Mouse (Mus musculus): ENCODE data around the gene Tagln2.

Tagln2 gene

GRCm38 (mm10) chr1:172503111-172503997, 3.5 kb downstream of the Tagln2 start:
- TF ChIP-seq NANOG (IDR thresholded peaks at IDR 0.05; ENCODE audit: borderline replicate concordance, low read length) (no peak), CTCF (conservative IDR thresholded peaks at IDR 0.05; ENCODE audit: low read length) (no peak), POU5F1 (IDR thresholded peaks at IDR 0.05; ENCODE audit: borderline replicate concordance, low read length) (no peak)
- H3K4me1 ChIP-seq (replicated peaks; ENCODE audit: low read depth, low read length), result peaks cover 69% of the 10 kb centered on the region
- peaks cover 7% of the 10 kb centered on the region; the same call in 1 of the 2 replicates for H3K27me3 ChIP-seq (ENCODE audit: insufficient read depth, low read length)
- H3K4me3 ChIP-seq (replicated peaks; ENCODE audit: low read length), result peak overlapping the region; percentile 87
- H3K9me3 ChIP-seq (ENCODE audit: low read length), result no peaks in the 10 kb centered on the region
- peaks cover 38% of the 10 kb centered on the region for H3K36me3 ChIP-seq (ENCODE audit: insufficient read depth, low read length)

GRCm38 (mm10) chr1:172504756-172505155, 4.9 kb downstream of the Tagln2 start:
- Histone ChIP-seq H3K36me3 (ENCODE audit: insufficient read depth, low read length) (peaks cover 41% of the 10 kb centered on the region), H3K27me3 (ENCODE audit: insufficient read depth, low read length) (peaks cover 7% of the 10 kb centered on the region; the same call in 1 of the 2 replicates), H3K4me1 (replicated peaks; ENCODE audit: low read depth, low read length) (peaks cover 61% of the 10 kb centered on the region), H3K9me3 (ENCODE audit: low read length) (no peaks in the 10 kb centered on the region), H3K4me3 (replicated peaks; ENCODE audit: low read length) (peak overlapping the region; percentile 24)
- TF ChIP-seq NANOG (IDR thresholded peaks at IDR 0.05; ENCODE audit: borderline replicate concordance, low read length) (no peak), CTCF (conservative IDR thresholded peaks at IDR 0.05; ENCODE audit: low read length) (no peak)

- Histone ChIP-seq H3K36me3 (ENCODE audit: insufficient read depth, low read length) (peaks cover 41% of the 10 kb centered on the region), H3K9me3 (ENCODE audit: low read length) (no peaks in the 10 kb centered on the region), H3K27me3 (ENCODE audit: insufficient read depth, low read length) (peaks cover 4% of the 10 kb centered on the region; the same call in 1 of the 2 replicates), H3K4me3 (replicated peaks; ENCODE audit: low read length) (no peak overlapping the region), H3K4me1 (replicated peaks; ENCODE audit: low read depth, low read length) (peaks cover 68% of the 10 kb centered on the region)
- TF ChIP-seq NANOG (IDR thresholded peaks at IDR 0.05; ENCODE audit: borderline replicate concordance, low read length) (no peak), POU5F1 (IDR thresholded peaks at IDR 0.05; ENCODE audit: borderline replicate concordance, low read length) (no peak)
Measured at GRCm38 (mm10) chr1:172507001-172507400, 7.2 kb downstream of the Tagln2 start.

- Histone ChIP-seq H3K27me3 (ENCODE audit: insufficient read depth, low read length) (peaks cover 4% of the 10 kb centered on the region; the same call in 1 of the 2 replicates), H3K9me3 (ENCODE audit: low read length) (no peaks in the 10 kb centered on the region), H3K36me3 (ENCODE audit: insufficient read depth, low read length) (peaks cover 41% of the 10 kb centered on the region), H3K4me1 (replicated peaks; ENCODE audit: low read depth, low read length) (peaks cover 68% of the 10 kb centered on the region), H3K4me3 (replicated peaks; ENCODE audit: low read length) (no peak overlapping the region)
- TF ChIP-seq CTCF (conservative IDR thresholded peaks at IDR 0.05; ENCODE audit: low read length), result no peak
- no peak for TF ChIP-seq POU5F1 (IDR thresholded peaks at IDR 0.05; ENCODE audit: borderline replicate concordance, low read length)
- TF ChIP-seq NANOG (IDR thresholded peaks at IDR 0.05; ENCODE audit: borderline replicate concordance, low read length), result no peak
Measured at GRCm38 (mm10) chr1:172507701-172508100, 7.9 kb downstream of the Tagln2 start.

- TF ChIP-seq CTCF (conservative IDR thresholded peaks at IDR 0.05; ENCODE audit: low read length) (no peak), NANOG (IDR thresholded peaks at IDR 0.05; ENCODE audit: borderline replicate concordance, low read length) (no peak), POU5F1 (IDR thresholded peaks at IDR 0.05; ENCODE audit: borderline replicate concordance, low read length) (no peak)
Measured at GRCm38 (mm10) chr1:172508172-172508571, 8.3 kb downstream of the Tagln2 start.

GRCm38 (mm10) chr1:172509235-172509634, 9.4 kb downstream of the Tagln2 start:
- H3K27me3 ChIP-seq (ENCODE audit: insufficient read depth, low read length), result peaks cover 4% of the 10 kb centered on the region; the same call in 1 of the 2 replicates
- no peaks in the 10 kb centered on the region for H3K9me3 ChIP-seq (ENCODE audit: low read length)
- no peak overlapping the region for H3K4me3 ChIP-seq (replicated peaks; ENCODE audit: low read length)
- peaks cover 41% of the 10 kb centered on the region for H3K36me3 ChIP-seq (ENCODE audit: insufficient read depth, low read length)
- peaks cover 69% of the 10 kb centered on the region for H3K4me1 ChIP-seq (replicated peaks; ENCODE audit: low read depth, low read length)
- TF ChIP-seq CTCF (conservative IDR thresholded peaks at IDR 0.05; ENCODE audit: low read length), result no peak
- TF ChIP-seq POU5F1 (IDR thresholded peaks at IDR 0.05; ENCODE audit: borderline replicate concordance, low read length), result no peak
- no peak for TF ChIP-seq NANOG (IDR thresholded peaks at IDR 0.05; ENCODE audit: borderline replicate concordance, low read length)

More at GRCm38 (mm10) chr1:172508172-172508571, 8.3 kb downstream of the Tagln2 start:
- peaks cover 4% of the 10 kb centered on the region; the same call in 1 of the 2 replicates for H3K27me3 ChIP-seq (ENCODE audit: insufficient read depth, low read length)
- no peaks in the 10 kb centered on the region for H3K9me3 ChIP-seq (ENCODE audit: low read length)
- no peak overlapping the region for H3K4me3 ChIP-seq (replicated peaks; ENCODE audit: low read length)
- H3K36me3 ChIP-seq (ENCODE audit: insufficient read depth, low read length), result peaks cover 41% of the 10 kb centered on the region
- H3K4me1 ChIP-seq (replicated peaks; ENCODE audit: low read depth, low read length), result peaks cover 68% of the 10 kb centered on the region

- TF ChIP-seq NANOG (IDR thresholded peaks at IDR 0.05; ENCODE audit: borderline replicate concordance, low read length) (no peak), CTCF (conservative IDR thresholded peaks at IDR 0.05; ENCODE audit: low read length) (no peak), POU5F1 (IDR thresholded peaks at IDR 0.05; ENCODE audit: borderline replicate concordance, low read length) (no peak)
- Histone ChIP-seq H3K4me1 (replicated peaks; ENCODE audit: low read depth, low read length) (peaks cover 69% of the 10 kb centered on the region), H3K9me3 (ENCODE audit: low read length) (no peaks in the 10 kb centered on the region), H3K27me3 (ENCODE audit: insufficient read depth, low read length) (peaks cover 4% of the 10 kb centered on the region; the same call in 1 of the 2 replicates), H3K4me3 (replicated peaks; ENCODE audit: low read length) (no peak overlapping the region), H3K36me3 (ENCODE audit: insufficient read depth, low read length) (peaks cover 38% of the 10 kb centered on the region)
Measured at GRCm38 (mm10) chr1:172509983-172510382, 10.1 kb downstream of the Tagln2 start.

- H3K4me3 ChIP-seq (replicated peaks; ENCODE audit: low read length), result peak overlapping the region; percentile 57
- H3K27me3 ChIP-seq (ENCODE audit: insufficient read depth, low read length), result peaks cover 2% of the 10 kb centered on the region; the same call in 1 of the 2 replicates
- H3K36me3 ChIP-seq (ENCODE audit: insufficient read depth, low read length), result peaks cover 33% of the 10 kb centered on the region
- H3K9me3 ChIP-seq (ENCODE audit: low read length), result no peaks in the 10 kb centered on the region
- TF ChIP-seq POU5F1 (IDR thresholded peaks at IDR 0.05; ENCODE audit: borderline replicate concordance, low read length), result no peak
- no peak for TF ChIP-seq NANOG (IDR thresholded peaks at IDR 0.05; ENCODE audit: borderline replicate concordance, low read length)
- TF ChIP-seq CTCF (conservative IDR thresholded peaks at IDR 0.05; ENCODE audit: low read length), result no peak
- H3K4me1 ChIP-seq (replicated peaks; ENCODE audit: low read depth, low read length), result peaks cover 69% of the 10 kb centered on the region
Measured at GRCm38 (mm10) chr1:172510421-172510972, 10.7 kb downstream of the Tagln2 start.
